Mouse (Mus musculus) ES-E14 (cell line): ENCODE measurements around the gene Actl6a. TPM values are rescaled to one million over a fixed set of nuclear protein-coding genes. Genes with fewer than 3 reads are reported as not detected.

Experiments
- DNase-seq: peaks from one replicate; pipeline ENCODE4 v3.0.0-alpha.2; 2013; ENCODE audit warnings: low read depth, low spot score
- H3K27ac ChIP-seq: 2 replicates; pipeline ENCODE4 v1.5.1; 2012; ENCODE audit warnings: low read depth, mild to moderate bottlenecking, low read length, moderate library complexity, mixed read lengths; ENCODE audit not compliant: poor library complexity, insufficient read depth, severe bottlenecking
- H3K36me3 ChIP-seq: 2 replicates; pipeline ENCODE4 v1.6.1; 2012; ENCODE audit warnings: mild to moderate bottlenecking, low read length, moderate library complexity, mixed read lengths; ENCODE audit not compliant: control insufficient read depth, poor library complexity, insufficient read depth, severe bottlenecking
- H3K4me1 ChIP-seq, 2 experiments: fragments of 150-350 bp in 1 of 2; sonication (generic) in 1 of 2; 2 replicates each; pipeline ENCODE4 v1.6.1; 2012; ENCODE audit warnings: low read length in 2 of 2, mild to moderate bottlenecking in 1 of 2, mixed read lengths in 1 of 2; ENCODE audit not compliant: control insufficient read depth in 2 of 2, insufficient read depth in 2 of 2, poor library complexity in 1 of 2
- H3K4me3 ChIP-seq, 2 experiments: fragments of 150-350 bp in 1 of 2; sonication (generic) in 1 of 2; 2 replicates each; pipeline ENCODE4 v1.5.1; 2012; ENCODE audit warnings: low read length in 2 of 2, low read depth in 1 of 2, mild to moderate bottlenecking in 1 of 2, mixed read lengths in 1 of 2; ENCODE audit not compliant: insufficient read depth in 1 of 2, poor library complexity in 1 of 2, severe bottlenecking in 1 of 2
- H3K9ac ChIP-seq: 2 replicates; pipeline ENCODE4 v1.6.1; 2012; ENCODE audit warnings: low read depth, mild to moderate bottlenecking, low read length, mixed read lengths; ENCODE audit not compliant: poor library complexity, insufficient read depth, severe bottlenecking
- H3K9me3 ChIP-seq: fragments of 150-350 bp; sonication (generic); 2 replicates; pipeline ENCODE4 v1.6.1; 2012; ENCODE audit warnings: low read depth, mild to moderate bottlenecking, low read length; ENCODE audit not compliant: control insufficient read depth, insufficient read depth
- CHD2 ChIP-seq: IDR thresholded peaks from 2 replicates; pipeline ENCODE4 v1.6.1; 2014; ENCODE audit warnings: mild to moderate bottlenecking, low read depth, low read length, inconsistent platforms
- HCFC1 ChIP-seq: IDR thresholded peaks from 2 replicates; pipeline ENCODE4 v1.6.1; 2012; ENCODE audit warnings: low read length, inconsistent platforms, borderline replicate concordance; ENCODE audit not compliant: insufficient read depth
- MAFK ChIP-seq: IDR thresholded peaks from 2 replicates; pipeline ENCODE4 v1.6.1; 2014; ENCODE audit warnings: mild to moderate bottlenecking, low read depth, low read length, inconsistent platforms; ENCODE audit not compliant: insufficient read depth
- ZC3H11A ChIP-seq: IDR thresholded peaks from 2 replicates; pipeline ENCODE4 v1.6.1; 2012; ENCODE audit warnings: low read depth, mild to moderate bottlenecking, inconsistent platforms, low read length, borderline replicate concordance
- ZNF384 ChIP-seq: IDR thresholded peaks from 2 replicates; pipeline ENCODE4 v1.6.1; 2012; ENCODE audit warnings: low read depth, low read length, inconsistent platforms
- in situ Hi-C, 2 experiments: fragments of 600-800 bp; cut with MboI; formaldehyde crosslinking; loops; one replicate each; pipeline ENCODE4 v1.15.1; 2025; ENCODE audit warnings: low sequenced_read_pairs in 2 of 2, inconsistent platforms in 1 of 2; ENCODE audit not compliant: unreplicated experiment in 2 of 2
- total RNA-seq: library from RNA; depleted of rRNA; stranded (reverse); fragments of 300-350 nt; gene quantifications from 2 replicates; pipeline ENCODE4 v1.2.3, GENCODE M21; 2012

Actl6a gene
- total RNA-seq, 1 experiment, result 160 TPM

GRCm38 (mm10) chr3:32684631-32685030, 21.5 kb upstream of the Actl6a start:
- DNase-seq, result no peak

GRCm38 (mm10) chr3:32686537-32686936, 19.6 kb upstream of the Actl6a start:
- DNase-seq, result no peak
- Histone ChIP-seq H3K36me3 (no peaks in the 10 kb centered on the region), H3K9ac (no peak overlapping the region), H3K27ac (no peak overlapping the region), H3K4me1 (no peaks in the 10 kb centered on the region), H3K4me3 (no peak overlapping the region), H3K9me3 (no peaks in the 10 kb centered on the region)
- TF ChIP-seq ZNF384 (no peak), MAFK (no peak), ZC3H11A (no peak), HCFC1 (no peak), CHD2 (no peak)
- in situ Hi-C loops, result no loop called here

More at GRCm38 (mm10) chr3:32684631-32685030, 21.5 kb upstream of the Actl6a start:
- H3K9me3 ChIP-seq, result no peaks in the 10 kb centered on the region
- no peak overlapping the region for H3K9ac ChIP-seq
- TF ChIP-seq CHD2, result no peak
- TF ChIP-seq HCFC1, result no peak
- TF ChIP-seq ZC3H11A, result no peak
- no peak for TF ChIP-seq ZNF384
- TF ChIP-seq MAFK, result no peak
- H3K4me1 ChIP-seq, result no peaks in the 10 kb centered on the region
- no peak overlapping the region for H3K4me3 ChIP-seq
- no peaks in the 10 kb centered on the region for H3K36me3 ChIP-seq
- in situ Hi-C loops, result no loop called here
- H3K27ac ChIP-seq, result no peak overlapping the region

- Histone ChIP-seq H3K9me3 (no peaks in the 10 kb centered on the region), H3K36me3 (no peaks in the 10 kb centered on the region), H3K4me1 (no peaks in the 10 kb centered on the region), H3K9ac (no peak overlapping the region), H3K4me3 (no peak overlapping the region), H3K27ac (no peak overlapping the region)
- no peak for TF ChIP-seq CHD2
- TF ChIP-seq ZNF384, result peak; percentile 89
- in situ Hi-C loops, result no loop called here
- DNase-seq, result no peak
Observed at GRCm38 (mm10) chr3:32687156-32687555, 18.9 kb upstream of the Actl6a start.

GRCm38 (mm10) chr3:32689567-32689999, 16.5 kb upstream of the Actl6a start:
- H3K27ac ChIP-seq, result no peak overlapping the region
- no peak for DNase-seq
- H3K4me1 ChIP-seq, result peaks cover 0 to 4% of the 10 kb centered on the region in 2 experiments; a peak in 1 of 4 replicates
- no peaks in the 10 kb centered on the region for H3K36me3 ChIP-seq
- H3K4me3 ChIP-seq, result no peak overlapping the region
- TF ChIP-seq CHD2 (no peak), ZNF384 (no peak), MAFK (no peak), HCFC1 (no peak), ZC3H11A (no peak)
- no peaks in the 10 kb centered on the region for H3K9me3 ChIP-seq
- H3K9ac ChIP-seq, result no peak overlapping the region
- in situ Hi-C loops, result no loop called here

GRCm38 (mm10) chr3:32690008-32690407, 16.1 kb upstream of the Actl6a start:
- Histone ChIP-seq H3K9ac (no peak overlapping the region), H3K4me1 (peaks cover 0 to 4% of the 10 kb centered on the region in 2 experiments; a peak in 1 of 4 replicates), H3K36me3 (no peaks in the 10 kb centered on the region), H3K9me3 (no peaks in the 10 kb centered on the region), H3K27ac (no peak overlapping the region), H3K4me3 (no peak overlapping the region)
- in situ Hi-C loops, result no loop called here
- TF ChIP-seq MAFK (no peak), ZNF384 (no peak), HCFC1 (no peak), CHD2 (no peak), ZC3H11A (no peak)
- no peak for DNase-seq
